ENCODE assay signal across 8 mouse cellular contexts in genomic region chrX:151343761-151344500, GRCm38 (mm10). TPM values are rescaled to one million over a fixed set of nuclear protein-coding genes. Genes with fewer than 3 reads are reported as not detected.
DNase-seq lines count a peak whose midpoint lies in the region; ATAC-seq lines count a peak whose summit lies in the region.

Fam120c (plus strand) TSS chrX:151344175.

- H3K4me1 ChIP-seq in hindbrain, embryonic 14.5 days (replicated peaks; ENCODE audit: control insufficient read depth, insufficient read depth, low read length), result 0 out of 2 replicates have a peak, but pooled peaks cover 8% of the 10 kb centered on the region

- no peaks in the 10 kb centered on the region for H3K9me3 ChIP-seq in hindbrain, embryonic 14.5 days (ENCODE audit: control insufficient read depth, low read length)

- H3K36me3 ChIP-seq in hindbrain, embryonic 14.5 days (replicated peaks; ENCODE audit: control insufficient read depth, insufficient read depth), result no peaks in the 10 kb centered on the region

- peak within 1 kb of the TSS; percentile 87 for H3K27ac ChIP-seq in hindbrain, embryonic 14.5 days

- H3K9ac ChIP-seq in hindbrain, embryonic 14.5 days, result peak within 1 kb of the TSS; percentile 65

- peak within 1 kb of the TSS; percentile 69 for H3K4me3 ChIP-seq in hindbrain, embryonic 14.5 days (replicated peaks; ENCODE audit: low read length)

- H3K27me3 ChIP-seq in hindbrain, embryonic 14.5 days (ENCODE audit: control insufficient read depth, insufficient read depth, low read length), result 0 out of 2 replicates have a peak, but pooled peaks cover 6% of the 10 kb centered on the region

- peak; percentile 85 for DNase-seq in T-cell, adult 2 months (ENCODE audit: low spot score)
- peak; percentile 89 to 94 for DNase-seq in cerebellum, postnatal 25 days
- peak; percentile 53 to 76 for DNase-seq in frontal cortex, postnatal 25 days (ENCODE audit: low spot score in 2 of 2)
- peak; percentile 80 for DNase-seq in hindbrain, embryonic 14.5 days (ENCODE audit: low spot score)
- peak; percentile 71 to 79 for DNase-seq in layer of hippocampus, postnatal 25 days (ENCODE audit: extremely low spot score in 1 of 2, low spot score in 1 of 2)
- peak; percentile 87 for DNase-seq in lung, postnatal 14 days
- peak; percentile 72 for DNase-seq in retina, adult 2 months (ENCODE audit: low read depth, low spot score)
- peak; percentile 87 for DNase-seq in thymus, postnatal 25 days

- ATAC-seq in hindbrain, embryonic 14.5 days (ENCODE audit: low FRiP score), result peak; percentile 93

- peak within 1 kb of the TSS; percentile 64 for H3K4me2 ChIP-seq in hindbrain, embryonic 14.5 days (replicated peaks)

- 22% methylated on average over 40 of the region's 56 CpGs for WGBS in hindbrain, embryonic 14.5 days

RNA-seq across cellular contexts. Expression of gene Fam120c, which starts in this region (rescaled TPM):
- 9.5 and 10.2 TPM in 2 replicates for polyA plus RNA-seq in hindbrain, embryonic 14.5 days (2014; fragmentation: Nextera tagmentation; extraction: Ambion mirVana)
- total RNA-seq in layer of hippocampus, postnatal 25 days (2021), result 10 to 100 TPM; 45.9 to 46.2 TPM

Comparison
In these comparisons a context has a peak if more than half of its experiments do, and no peak if none do; other contexts are left out.
1. Peak in every context shown above with its lines: DNase-seq, ATAC-seq, H3K4me3 ChIP-seq and H3K27ac ChIP-seq.